Mouse (Mus musculus) embryonic facial prominence, embryonic 14.5 days (tissue): ENCODE measurements around the gene Col4a2. TPM values are rescaled to one million over a fixed set of nuclear protein-coding genes. Genes with fewer than 3 reads are reported as not detected.

Experiments
- ATAC-seq: fragments of 200-750 bp; cut with Nextera tagmentation; 2 replicates; pipeline ENCODE4 v1.8.0; 2017; ENCODE audit warnings: low read depth, moderate number of reproducible peaks, moderate TSS enrichment
- DNase-seq: peaks from one replicate; pipeline ENCODE4 v3.0.0-alpha.2; 2015; ENCODE audit warnings: low spot score
- H3K27ac ChIP-seq: fragments of 300-500 bp; sonication (generic); replicated peaks from 2 replicates; pipeline ENCODE4 v1.5.1; 2014; ENCODE audit warnings: low read depth, mild to moderate bottlenecking, low read length, moderate library complexity
- H3K27me3 ChIP-seq: fragments of 300-500 bp; sonication (generic); replicated peaks from 2 replicates; pipeline ENCODE4 v1.6.1; 2014; ENCODE audit warnings: low read length; ENCODE audit not compliant: control insufficient read depth, insufficient read depth
- H3K36me3 ChIP-seq: fragments of 300-500 bp; sonication (generic); 2 replicates; pipeline ENCODE4 v1.6.1; 2014; ENCODE audit warnings: low read length, mixed read lengths; ENCODE audit not compliant: control insufficient read depth, insufficient read depth
- H3K4me1 ChIP-seq: fragments of 300-500 bp; sonication (generic); 2 replicates; pipeline ENCODE4 v1.6.1; 2014; ENCODE audit warnings: antibody characterized with exemption, low read length; ENCODE audit not compliant: control insufficient read depth, insufficient read depth
- H3K4me2 ChIP-seq: fragments of 300-500 bp; sonication (generic); 2 replicates; pipeline ENCODE4 v1.6.1; 2014; ENCODE audit warnings: low read depth, mild to moderate bottlenecking, low read length, moderate library complexity, mixed read lengths
- H3K4me3 ChIP-seq: fragments of 300-500 bp; sonication (generic); 2 replicates; pipeline ENCODE4 v1.5.1; 2014; ENCODE audit warnings: low read depth, mild to moderate bottlenecking, low read length
- H3K9ac ChIP-seq: fragments of 300-500 bp; sonication (generic); 2 replicates; pipeline ENCODE4 v1.6.1; 2014; ENCODE audit warnings: low read depth, mild to moderate bottlenecking, low read length, moderate library complexity, mixed read lengths
- H3K9me3 ChIP-seq: fragments of 300-500 bp; sonication (generic); 2 replicates; pipeline ENCODE4 v1.6.1; 2016; ENCODE audit warnings: low read length; ENCODE audit not compliant: control insufficient read depth
- WGBS: fragments of 180-500 bp; shearing (Covaris S2); extraction: QIAGEN DNeasy Blood & Tissue Kit; methylation state at CpG from one replicate; pipeline ENCODE4 v1.1.7; 2014; 5-methylcytosine and 5-hydroxymethylcytosine counted together
- polyA plus RNA-seq: library from polyadenylated mRNA; unstranded; fragments of >200 nt; fragmentation: Nextera tagmentation; extraction: Ambion mirVana; gene quantifications from 2 replicates; pipeline ENCODE4 v1.2.1, GENCODE M21; 2014

Gene Col4a2
- polyA plus RNA-seq, 1 experiment from 2014 or later, result 95.9 TPM

DNA sequence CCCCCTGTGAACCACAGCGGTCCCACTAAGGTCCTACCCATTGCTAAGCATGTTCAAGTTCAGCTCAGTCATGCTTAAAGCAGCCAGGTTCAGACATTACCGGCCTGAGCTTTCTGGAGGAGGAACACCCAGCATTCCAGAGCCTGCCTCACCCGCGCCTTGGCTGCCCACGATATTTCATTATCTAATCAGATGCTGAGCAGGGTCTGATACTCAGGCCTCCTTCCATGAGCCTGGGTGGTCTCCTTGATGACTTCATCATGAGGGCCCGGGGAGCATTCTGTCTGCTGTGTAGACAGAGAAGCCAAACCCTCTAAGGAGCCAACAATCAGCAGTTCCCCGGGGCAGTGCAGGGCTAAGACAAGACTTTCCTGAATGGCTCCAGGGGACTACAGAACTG lies 80.6 kb downstream of the Col4a2 start:
- H3K9me3 ChIP-seq, result no peaks in the 10 kb centered on the region
- WGBS, result 25% methylated on average over 7 of the region's 7 CpGs
- H3K27me3 ChIP-seq, result no peaks in the 10 kb centered on the region
- no peaks in the 10 kb centered on the region for H3K36me3 ChIP-seq
- peak; percentile 77 for ATAC-seq
- no peak overlapping the region for H3K4me2 ChIP-seq
- peak overlapping the region; percentile 73 for H3K27ac ChIP-seq
- no peak overlapping the region for H3K9ac ChIP-seq
- H3K4me1 ChIP-seq, result peaks cover 13% of the 10 kb centered on the region; the same call in 1 of the 2 replicates
- peak; percentile 81 for DNase-seq
- no peak overlapping the region for H3K4me3 ChIP-seq

DNA sequence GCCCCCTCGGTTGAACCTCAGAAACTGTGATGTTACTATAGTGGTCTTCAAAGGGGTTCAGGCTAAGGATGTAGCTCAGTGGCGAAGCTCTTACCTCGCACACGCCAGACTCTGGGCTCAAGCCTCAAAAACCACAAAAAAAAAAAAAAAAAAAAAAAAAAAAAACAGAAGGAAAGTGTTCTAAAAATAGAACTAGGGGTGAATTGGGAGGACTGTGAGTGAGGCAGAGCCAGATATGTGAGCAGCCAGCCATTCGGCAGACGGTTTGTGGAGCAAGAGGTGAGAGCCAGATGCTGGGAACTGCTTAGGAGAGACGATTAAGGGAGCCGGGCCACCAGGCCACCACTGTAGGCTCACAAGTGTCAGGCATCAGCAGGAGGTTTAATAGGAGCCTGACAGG lies 81.0 kb downstream of the Col4a2 start:
- 18% methylated on average over 8 of the region's 8 CpGs for WGBS
- Histone ChIP-seq H3K9ac (no peak overlapping the region; the same call in 1 of the 2 replicates), H3K4me1 (peaks cover 13% of the 10 kb centered on the region; the same call in 1 of the 2 replicates), H3K4me2 (no peak overlapping the region), H3K27me3 (no peaks in the 10 kb centered on the region), H3K36me3 (no peaks in the 10 kb centered on the region), H3K4me3 (no peak overlapping the region), H3K27ac (peak overlapping the region; percentile 73), H3K9me3 (no peaks in the 10 kb centered on the region)
- ATAC-seq (peak; percentile 58), DNase-seq (peak; percentile 69)

DNA sequence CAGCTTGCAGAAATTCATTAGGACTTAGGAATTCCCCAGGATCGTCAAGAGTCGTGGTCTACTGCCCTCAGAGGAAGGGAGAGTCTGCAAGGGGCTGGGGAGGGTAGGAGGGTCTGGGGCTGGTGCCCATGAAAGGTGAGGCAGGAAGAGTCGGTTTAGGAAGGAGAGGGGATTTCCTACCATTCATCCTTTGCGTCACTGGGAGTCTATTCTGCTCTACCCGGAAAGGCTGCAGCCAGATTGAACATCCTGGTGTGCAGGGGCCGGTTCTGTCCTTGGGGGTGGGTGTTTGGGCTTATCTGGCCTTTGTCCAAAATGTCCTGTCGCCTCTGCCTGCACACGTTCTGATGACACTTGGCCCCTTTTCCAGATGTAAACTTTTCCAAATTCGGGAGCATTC lies 82.2 kb downstream of the Col4a2 start:
- DNase-seq (no peak), ATAC-seq (no peak)
- H3K27me3 ChIP-seq, result no peaks in the 10 kb centered on the region
- no peak overlapping the region for H3K4me3 ChIP-seq
- no peak overlapping the region for H3K9ac ChIP-seq
- H3K9me3 ChIP-seq, result no peaks in the 10 kb centered on the region
- no peak overlapping the region for H3K27ac ChIP-seq
- H3K4me2 ChIP-seq, result no peak overlapping the region
- peaks cover 13% of the 10 kb centered on the region; the same call in 1 of the 2 replicates for H3K4me1 ChIP-seq
- WGBS, result 60% methylated on average over 9 of the region's 9 CpGs
- H3K36me3 ChIP-seq, result no peaks in the 10 kb centered on the region

DNA sequence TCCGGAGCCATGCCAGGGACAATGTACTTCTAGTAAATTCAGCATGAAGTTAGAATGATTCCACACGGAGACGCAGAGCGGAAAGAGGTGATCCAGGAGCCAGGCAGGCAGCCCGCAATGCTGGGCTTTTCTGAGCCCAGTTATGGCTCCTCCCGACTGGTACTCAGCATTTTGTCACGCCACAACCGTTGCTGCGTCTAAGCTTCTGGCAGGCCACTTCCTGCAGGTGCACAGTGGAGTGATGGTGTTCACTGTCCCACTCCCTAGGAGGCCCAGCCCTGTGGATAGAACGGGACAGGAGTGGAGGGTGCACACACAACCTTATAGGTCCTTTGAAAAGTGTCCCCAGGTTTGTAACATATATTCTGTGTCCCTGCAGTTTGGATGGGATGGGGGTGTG lies 83.0 kb downstream of the Col4a2 start:
- Histone ChIP-seq H3K9me3 (no peaks in the 10 kb centered on the region), H3K4me1 (peaks cover 16% of the 10 kb centered on the region)
- ATAC-seq, result no peak

DNA sequence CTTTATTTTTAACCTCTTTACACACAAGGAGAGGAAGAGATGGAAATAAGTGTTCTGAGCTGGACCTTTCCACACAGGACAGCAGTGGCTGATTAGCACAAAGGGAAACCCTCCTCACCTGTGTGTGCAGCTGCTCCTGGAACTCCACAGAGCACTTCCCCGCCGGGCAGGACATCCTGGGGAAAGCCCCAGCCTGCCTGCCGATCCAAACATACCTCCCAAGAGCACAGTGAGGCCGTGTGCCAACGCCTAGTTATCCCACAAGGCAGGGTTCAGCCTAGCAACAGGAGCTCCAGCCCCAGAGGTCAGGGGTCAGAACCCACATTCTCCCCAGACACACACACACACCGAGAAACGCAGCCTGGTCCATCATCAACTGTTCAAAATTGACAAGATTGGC lies 83.5 kb downstream of the Col4a2 start:
- Histone ChIP-seq H3K9me3 (no peaks in the 10 kb centered on the region), H3K4me3 (no peak overlapping the region), H3K27me3 (no peaks in the 10 kb centered on the region), H3K4me2 (no peak overlapping the region), H3K9ac (no peak overlapping the region), H3K36me3 (no peaks in the 10 kb centered on the region), H3K4me1 (peaks cover 16% of the 10 kb centered on the region), H3K27ac (no peak overlapping the region; the same call in none of the 2 replicates)
- DNase-seq, result no peak
- 46% methylated on average over 7 of the region's 7 CpGs for WGBS
- no peak for ATAC-seq

More for the DNA sequence above, 83.0 kb downstream of the Col4a2 start:
- Histone ChIP-seq H3K4me2 (no peak overlapping the region), H3K4me3 (no peak overlapping the region), H3K27me3 (no peaks in the 10 kb centered on the region), H3K9ac (no peak overlapping the region), H3K36me3 (no peaks in the 10 kb centered on the region), H3K27ac (peak overlapping the region; percentile 23; the same call in 1 of the 2 replicates)
- 74% methylated on average over 9 of the region's 10 CpGs for WGBS
- DNase-seq, result no peak

DNA sequence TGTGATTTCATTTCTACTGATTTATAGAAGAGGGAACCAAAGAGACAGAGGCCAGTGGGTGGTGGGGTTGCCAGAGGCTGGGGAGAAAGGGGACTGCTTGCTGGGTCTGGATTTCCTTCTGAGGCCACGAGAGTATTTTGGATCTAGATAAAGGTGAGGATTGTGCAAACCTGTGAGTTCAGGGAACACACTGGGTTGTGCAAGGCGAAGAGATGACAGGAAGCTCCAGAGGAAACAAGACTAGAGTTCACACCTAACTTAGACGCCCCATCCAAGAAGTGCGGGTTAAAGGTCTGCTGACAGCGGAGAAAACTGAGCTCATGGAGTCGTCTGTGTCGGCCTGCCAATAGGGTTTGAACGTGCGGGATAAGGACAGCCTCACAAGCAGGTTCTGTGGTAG lies 84.5 kb downstream of the Col4a2 start:
- no peak overlapping the region for H3K9ac ChIP-seq
- H3K36me3 ChIP-seq, result 0 out of 2 replicates have a peak, but pooled peaks cover 4% of the 10 kb centered on the region
- no peak overlapping the region for H3K4me2 ChIP-seq
- H3K9me3 ChIP-seq, result no peaks in the 10 kb centered on the region
- WGBS, result 78% methylated on average over 9 of the region's 9 CpGs
- no peaks in the 10 kb centered on the region for H3K27me3 ChIP-seq
- no peak overlapping the region for H3K27ac ChIP-seq
- H3K4me1 ChIP-seq, result peaks cover 16% of the 10 kb centered on the region
- no peak overlapping the region for H3K4me3 ChIP-seq
- ATAC-seq (no peak), DNase-seq (no peak)

DNA sequence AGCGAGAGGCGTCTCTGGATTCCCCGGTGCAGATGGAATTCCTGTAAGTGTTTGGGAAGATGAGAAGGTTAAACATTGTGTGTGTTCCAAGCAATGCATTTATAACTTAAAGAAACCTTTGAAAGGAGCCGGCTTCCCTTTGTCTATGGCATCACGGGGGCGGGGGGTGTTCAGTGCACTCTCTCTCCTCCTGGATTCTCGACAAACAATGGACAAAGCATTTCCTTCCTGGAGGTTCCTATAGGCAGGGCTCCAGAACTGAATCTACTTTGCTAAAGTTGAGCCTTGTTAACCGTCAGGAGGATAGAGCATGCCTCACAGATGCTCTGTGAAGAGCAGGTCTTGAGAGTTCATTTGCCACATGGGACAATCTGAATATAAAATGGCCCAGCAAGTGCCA lies 87.1 kb downstream of the Col4a2 start:
- 0 out of 2 replicates have a peak, but pooled peaks cover 15% of the 10 kb centered on the region for H3K36me3 ChIP-seq
- H3K4me1 ChIP-seq, result peaks cover 4% of the 10 kb centered on the region
- H3K9me3 ChIP-seq, result no peaks in the 10 kb centered on the region
- no peak overlapping the region for H3K4me2 ChIP-seq
- WGBS, result 37% methylated on average over 8 of the region's 8 CpGs
- H3K27me3 ChIP-seq, result no peaks in the 10 kb centered on the region
- ATAC-seq, result 0 out of 2 replicates have a peak, but pooled peaks have one; percentile 28
- no peak overlapping the region for H3K4me3 ChIP-seq
- peak; percentile 68 for DNase-seq
- H3K9ac ChIP-seq, result 0 out of 2 replicates have a peak overlapping the region, but pooled peaks have one; percentile 22
- peak overlapping the region; percentile 75 for H3K27ac ChIP-seq

DNA sequence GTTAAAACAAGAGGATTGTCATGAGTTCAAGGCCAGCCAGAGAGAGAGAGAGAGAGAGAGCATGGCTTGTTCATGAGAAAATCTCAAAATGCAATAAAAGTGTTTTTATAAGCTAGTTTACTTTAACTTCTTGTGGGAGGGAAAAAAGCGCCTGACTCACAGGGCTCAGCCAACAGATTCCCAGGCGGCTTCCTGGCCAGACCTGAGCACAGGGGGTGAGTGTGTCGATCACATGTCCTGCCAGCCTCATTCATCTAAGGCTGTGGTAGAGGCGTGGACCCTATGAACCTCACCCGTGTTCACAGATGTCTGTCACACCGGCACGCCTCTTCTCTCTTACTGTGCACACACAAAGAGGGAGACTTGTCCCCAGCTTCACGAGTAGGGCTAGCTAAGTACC lies 87.6 kb downstream of the Col4a2 start:
- WGBS, result 64% methylated on average over 8 of the region's 8 CpGs
- 0 out of 2 replicates have a peak, but pooled peaks cover 21% of the 10 kb centered on the region for H3K36me3 ChIP-seq
- no peak for DNase-seq
- no peak overlapping the region for H3K4me3 ChIP-seq
- peak overlapping the region; percentile 75 for H3K27ac ChIP-seq
- H3K4me1 ChIP-seq, result peaks cover 4% of the 10 kb centered on the region
- H3K9ac ChIP-seq, result 0 out of 2 replicates have a peak overlapping the region, but pooled peaks have one; percentile 22
- 0 out of 2 replicates have a peak, but pooled peaks have one; percentile 13 for ATAC-seq
- H3K4me2 ChIP-seq, result no peak overlapping the region
- no peaks in the 10 kb centered on the region for H3K9me3 ChIP-seq
- H3K27me3 ChIP-seq, result no peaks in the 10 kb centered on the region

DNA sequence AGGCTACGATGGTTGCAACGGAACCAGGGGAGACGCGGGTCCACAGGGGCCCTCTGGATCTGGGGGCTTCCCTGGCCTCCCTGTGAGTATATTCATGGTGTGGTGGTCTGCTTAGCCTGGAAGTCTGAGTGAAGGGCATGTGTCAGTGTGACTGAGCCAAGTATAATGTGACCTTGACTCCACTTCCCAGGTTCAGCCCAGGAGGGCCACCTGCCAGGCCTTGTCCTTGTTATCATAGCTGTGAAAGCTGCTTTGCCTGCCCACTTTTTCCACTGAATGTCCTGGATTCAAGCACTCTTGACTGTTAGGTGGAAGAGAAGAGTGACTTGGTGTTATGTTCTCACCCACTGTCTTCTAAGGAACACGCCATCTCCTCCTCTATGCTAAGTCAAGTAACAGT lies 88.6 kb downstream of the Col4a2 start:
- Histone ChIP-seq H3K9ac (no peak overlapping the region), H3K36me3 (0 out of 2 replicates have a peak, but pooled peaks cover 21% of the 10 kb centered on the region), H3K27me3 (no peaks in the 10 kb centered on the region), H3K9me3 (no peaks in the 10 kb centered on the region), H3K4me2 (no peak overlapping the region), H3K27ac (peak overlapping the region; percentile 75; the same call in 1 of the 2 replicates), H3K4me1 (peaks cover 12% of the 10 kb centered on the region), H3K4me3 (no peak overlapping the region)
- DNase-seq (no peak), ATAC-seq (no peak)
- 92% methylated on average over 5 of the region's 5 CpGs for WGBS
